Mouse (Mus musculus) left cerebral cortex, adult 8-10 months (tissue): Measurements from ENCODE around the gene Rps9. TPM values are rescaled to one million over a fixed set of nuclear protein-coding genes. Genes with fewer than 3 reads are reported as not detected.
"Not testable (repeated sequence)": the region's sequence is repeated elsewhere in the genome, so short reads cannot be mapped to it uniquely, and the experiment has no call there.

ENCODE experiments used
- DNase-seq, 2 experiments: peaks; one replicate each; pipeline ENCODE4 v3.0.0; 2022; ENCODE audit warnings: low spot score in 2 of 2
- microRNA-seq, 2 experiments: library from miRNA; unstranded; fragments of <30 nt; microRNA quantifications; one replicate each; pipeline ENCODE4 v1.2.0; 2022
- total RNA-seq, 4 experiments: library from RNA; stranded (reverse); gene quantifications; 2 replicates each; pipeline ENCODE4 v1.2.4; 2022

The Rps9 gene
- total RNA-seq, 4 experiments from 2014 or later, result 334 to 440 (median 376) TPM

- not testable (repeated sequence) for DNase-seq
Measured at GRCm38 (mm10) chr7:3694949-3695305, 8.9 kb upstream of the Rps9 start.

GRCm38 (mm10) chr7:3698471-3698870 is 5.3 kb upstream of the Rps9 start:
- DNase-seq, result no peak

GRCm38 (mm10) chr7:3703148-3703878 is 480 bp upstream of the Rps9 start:
- DNase-seq, result no peak

GRCm38 (mm10) chr7:3704475-3704874 is 682 bp downstream of the Rps9 start:
- no peak for DNase-seq

DNA sequence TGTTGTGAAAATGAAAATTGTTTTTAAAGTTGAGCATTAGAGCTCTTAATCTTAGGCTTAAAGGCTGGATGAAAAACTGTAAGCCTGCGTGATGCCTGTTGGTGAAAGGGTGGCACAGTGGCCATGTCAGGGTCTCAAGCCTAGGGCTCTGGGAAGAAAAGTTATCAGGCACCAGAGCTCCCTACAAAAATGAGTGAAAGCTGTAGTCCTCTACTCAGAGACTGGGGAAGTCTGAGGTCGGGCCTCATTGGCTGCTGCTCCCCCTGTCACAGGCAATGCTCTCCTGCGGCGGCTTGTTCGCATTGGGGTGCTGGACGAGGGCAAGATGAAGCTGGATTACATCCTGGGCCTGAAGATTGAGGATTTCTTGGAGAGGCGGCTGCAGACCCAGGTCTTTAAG is 1.7 kb downstream of the Rps9 start:
- DNase-seq, result not testable (repeated sequence)

DNA sequence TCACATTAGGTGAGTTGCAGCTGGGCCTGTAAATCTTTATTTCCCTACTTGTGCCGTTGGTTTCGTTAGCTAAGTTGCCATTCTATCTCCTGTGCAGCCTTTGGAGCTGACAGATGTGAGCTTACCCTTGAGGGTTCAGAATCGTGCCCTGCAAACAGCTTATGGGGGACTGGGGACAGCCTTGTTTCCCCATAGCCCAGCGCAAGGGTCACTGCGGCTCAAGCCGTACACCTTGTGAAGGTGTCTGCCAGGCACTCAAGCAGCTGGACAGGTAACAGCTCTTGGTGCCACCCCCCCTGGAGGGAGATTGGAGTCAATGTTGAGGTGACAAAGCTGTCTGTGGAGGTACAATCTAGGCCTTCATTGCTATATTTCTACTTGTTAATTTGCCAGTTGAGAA is 2.1 kb downstream of the Rps9 start:
- no peak for DNase-seq

- no peak for DNase-seq
Measured at GRCm38 (mm10) chr7:3706343-3706934, 2.6 kb downstream of the Rps9 start.

GRCm38 (mm10) chr7:3707027-3707426 is 3.2 kb downstream of the Rps9 start:
- no peak for DNase-seq

DNA sequence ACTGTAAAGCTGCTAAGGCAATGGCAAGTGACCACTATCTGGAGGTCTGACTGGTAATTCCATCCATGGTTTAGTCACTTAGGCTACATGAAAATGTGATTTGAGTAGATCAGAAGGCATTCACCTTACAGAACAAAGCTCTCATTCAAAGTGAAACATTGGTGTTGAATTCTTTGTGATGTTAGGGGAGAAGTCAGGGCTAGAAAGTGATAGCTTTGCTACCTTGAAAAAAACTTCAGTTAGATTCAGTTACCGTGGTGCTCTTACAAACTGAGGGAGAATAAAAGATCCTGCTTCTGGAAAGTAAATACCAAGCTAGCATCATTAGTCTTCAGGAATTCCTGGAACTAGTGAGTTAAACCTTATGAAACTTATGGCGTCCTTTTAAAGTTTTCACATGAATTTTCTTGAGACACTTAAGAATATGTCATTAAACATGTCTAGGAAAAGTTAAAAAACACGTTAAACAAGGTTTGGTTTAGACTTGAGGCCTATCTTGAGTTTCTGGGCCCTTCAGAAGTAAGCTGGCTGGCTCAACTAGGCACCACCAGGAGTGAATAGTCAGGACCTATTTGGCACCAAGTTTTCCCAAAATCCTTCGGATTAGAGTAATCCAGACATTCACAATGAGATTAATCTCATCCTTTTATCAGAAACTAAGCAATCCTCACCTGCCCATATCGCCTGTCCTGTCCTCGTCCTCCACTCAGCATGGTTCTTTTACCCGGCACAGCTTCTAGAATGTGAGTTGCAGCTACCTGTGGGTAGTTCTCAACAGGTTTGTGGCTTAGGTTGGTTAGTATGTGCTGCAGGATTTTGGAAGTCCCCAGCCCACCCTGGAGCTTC is 4.0 kb downstream of the Rps9 start:
- DNase-seq, result no peak

GRCm38 (mm10) chr7:3708447-3708980 is 4.7 kb downstream of the Rps9 start:
- DNase-seq, result not testable (repeated sequence)

DNA sequence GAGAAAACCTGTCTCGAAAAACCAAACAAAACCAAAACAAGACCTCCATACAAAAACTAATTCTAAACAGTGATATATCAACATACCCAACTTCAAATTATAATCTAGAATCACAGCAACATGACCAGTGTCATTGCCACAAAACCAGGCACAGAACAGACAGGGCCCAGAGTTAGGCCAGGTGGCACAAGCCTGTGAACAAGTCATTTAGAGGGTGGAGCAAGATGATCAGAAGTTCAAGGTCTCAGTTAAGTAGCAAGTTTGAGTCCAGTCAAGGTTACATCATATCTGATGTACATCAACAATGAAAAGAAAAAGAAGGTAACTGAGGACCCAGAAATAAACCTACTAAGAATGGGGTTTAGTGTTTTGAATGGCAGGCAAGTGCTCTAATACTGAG is 5.2 kb downstream of the Rps9 start:
- DNase-seq, result no peak

GRCm38 (mm10) chr7:3712264-3712942 is 8.6 kb downstream of the Rps9 start:
- no peak for DNase-seq

GRCm38 (mm10) chr7:3715249-3715648 is 11.5 kb downstream of the Rps9 start:
- DNase-seq, result no peak

DNA sequence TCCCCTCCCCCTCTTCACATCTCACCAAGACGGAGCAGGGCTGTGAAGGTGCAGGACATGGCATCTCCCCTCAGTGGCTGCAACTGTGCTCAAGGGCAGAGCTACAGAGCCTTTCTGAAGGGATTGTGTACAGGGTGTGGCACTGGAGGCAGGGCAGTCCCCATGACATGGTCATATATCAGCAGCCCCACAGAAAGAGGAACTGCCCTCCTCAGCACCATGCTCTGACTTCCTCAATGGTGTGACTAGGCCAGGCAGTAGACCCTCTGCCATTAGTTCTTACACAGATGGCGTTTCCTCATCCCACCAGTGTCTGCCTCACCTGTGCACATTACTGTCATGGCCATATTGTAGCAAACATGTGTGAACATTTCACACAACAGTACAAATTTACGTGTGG is 16.5 kb downstream of the Rps9 start, which contains the start of gene Pirb:
Gene Pirb (minus strand): TSS at position 124 of the 400 bp plus-strand sequence.
- DNase-seq, result not testable (repeated sequence)

DNA sequence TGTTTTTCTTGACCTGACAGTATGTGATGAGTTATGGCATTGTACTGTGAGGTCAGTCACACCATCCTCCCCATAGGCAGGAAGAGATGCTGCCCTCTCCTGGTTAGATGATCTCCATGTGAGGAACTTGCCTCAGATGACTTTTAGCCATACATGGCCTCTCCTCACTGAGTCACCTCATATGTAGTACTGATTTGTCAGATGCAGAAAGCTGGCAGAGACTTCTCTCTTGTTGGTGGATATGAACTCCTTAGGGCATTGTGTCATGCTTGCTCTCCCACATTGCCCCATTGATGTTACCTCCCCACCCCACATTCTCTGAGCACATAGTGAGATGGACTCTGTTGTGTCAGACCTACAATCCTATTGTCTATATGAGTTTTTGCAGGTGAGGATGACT is 21.7 kb downstream of the Rps9 start:
- not testable (repeated sequence) for DNase-seq

- not testable (repeated sequence) for DNase-seq
Measured at GRCm38 (mm10) chr7:3732675-3733074, 28.9 kb downstream of the Rps9 start.

Small RNA genes lying within 50 kb of the gene (microRNA-seq; reads per million reads assigned to microRNA genes)
- gene Mir3572, result 4.8 to 6.0 reads per million in 2 experiments

Other genes starting within 250 kb of the Rps9 start
- not detected for gene Tarm1, start 201.4 kb upstream of the Rps9 start, total RNA-seq
- 1 to 10 TPM in 1 of 4 experiments, under 1 TPM in 3; 0.46 to 1.1 (median 0.67) TPM for gene Oscar, start 87.8 kb upstream of the Rps9 start, total RNA-seq
- 100 to 1,000 TPM; 580 to 641 (median 617) TPM for gene Ndufa3, start 86.6 kb upstream of the Rps9 start, total RNA-seq
- gene Tfpt, start 74.1 kb upstream of the Rps9 start, total RNA-seq, result 10 to 100 TPM; 36.8 to 46.7 (median 42.9) TPM
- gene Prpf31, start 74.0 kb upstream of the Rps9 start, total RNA-seq, result 10 to 100 TPM; 50.4 to 59.8 (median 55.2) TPM
- gene Cnot3, start 58.7 kb upstream of the Rps9 start, total RNA-seq, result 10 to 100 TPM; 44.9 to 57.8 (median 51.0) TPM
- 1 to 10 TPM; 5.7 to 7.6 (median 5.8) TPM for gene Leng1, start 38.2 kb upstream of the Rps9 start, total RNA-seq
- gene Tmc4, start 26.4 kb upstream of the Rps9 start, total RNA-seq, result 1 to 10 TPM; 3.7 to 7.7 (median 7.1) TPM
- gene Tsen34, start 11.1 kb upstream of the Rps9 start, total RNA-seq, result 10 to 100 TPM; 90.2 to 97.5 (median 95.3) TPM
- 100 to 1,000 TPM; 211 to 222 (median 220) TPM for gene Mboat7, start 10.5 kb upstream of the Rps9 start, total RNA-seq
- under 1 TPM; 0.23 to 0.43 (median 0.31) TPM for gene Pirb, start 16.4 kb downstream of the Rps9 start, total RNA-seq
- gene Gm15448, start 121.7 kb downstream of the Rps9 start, total RNA-seq, result not detected
- not detected for gene Pira2, start 141.1 kb downstream of the Rps9 start, total RNA-seq
- gene Gm14548, start 194.1 kb downstream of the Rps9 start, total RNA-seq, result not detected
- gene Lilra6, start 211.5 kb downstream of the Rps9 start, total RNA-seq, result under 1 TPM in 1 of 4 experiments, not detected in 3; 0.27 TPM